In genomic region chr13:37477342-37477741, GRCm38 (mm10) we compare ENCODE assay signal across 9 mouse cellular contexts.
DNase-seq lines count a peak whose midpoint lies in the region; ATAC-seq and TF ChIP-seq lines count a peak whose summit lies in the region.
"Had no signal": no experiment of that assay in that cellular context is flagged by ENCODE, and none has a peak within 500 bp of the region (broad histone marks: within the 10 kb centered on the region; RNA-seq: fewer than 3 reads in every experiment).

No protein-coding gene starts in this region.

- no peak for TF ChIP-seq CTCF in ES-Bruce4 (IDR thresholded peaks at IDR 0.05; ENCODE audit: low read depth, low read length)
- no peak for TF ChIP-seq CTCF in liver, postnatal 0 days (IDR thresholded peaks at IDR 0.05; ENCODE audit: low read depth)

- H3K27ac ChIP-seq in heart, embryonic 13.5 days (replicated peaks): peak overlapping the region; percentile 44
- no peak overlapping the region; the same call in 1 of the 2 replicates for H3K27ac ChIP-seq in ES-Bruce4 (ENCODE audit: insufficient read depth, low read length)
- H3K27ac ChIP-seq in hindbrain, embryonic 12.5 days: no peak overlapping the region
- 0 out of 2 replicates have a peak overlapping the region, but pooled peaks have one; percentile 35 for H3K27ac ChIP-seq in liver, postnatal 0 days (ENCODE audit: low read depth)

- peaks cover 43% of the 10 kb centered on the region for H3K4me1 ChIP-seq in heart, embryonic 13.5 days
- H3K4me1 ChIP-seq in ES-Bruce4 (ENCODE audit: control insufficient read depth, insufficient read depth, low read length): no peaks in the 10 kb centered on the region
- H3K4me1 ChIP-seq in hindbrain, embryonic 12.5 days: peaks cover 15% of the 10 kb centered on the region
- peaks cover 27% of the 10 kb centered on the region for H3K4me1 ChIP-seq in liver, postnatal 0 days (ENCODE audit: insufficient read depth)

- no peak for DNase-seq in heart, adult 9 months (ENCODE audit: low spot score in 2 of 2)
- no peak for DNase-seq in liver, postnatal 0 days
- DNase-seq in right cerebral cortex, postnatal 10 days (ENCODE audit: low spot score in 2 of 2): no peak
- DNase-seq in right cerebral cortex, adult 2 months (ENCODE audit: low spot score in 2 of 2): no peak
- DNase-seq: adrenal gland, adult 8-10 months had no signal

- no peaks in the 10 kb centered on the region for H3K27me3 ChIP-seq in heart, embryonic 13.5 days (replicated peaks)
- no peaks in the 10 kb centered on the region for H3K27me3 ChIP-seq in ES-Bruce4 (ENCODE audit: control insufficient read depth, insufficient read depth, low read length, poor library complexity, severe bottlenecking)
- peaks cover 6% of the 10 kb centered on the region; the same call in 1 of the 2 replicates for H3K27me3 ChIP-seq in hindbrain, embryonic 12.5 days
- no peaks in the 10 kb centered on the region for H3K27me3 ChIP-seq in liver, postnatal 0 days (ENCODE audit: insufficient read depth, low read length)

- H3K36me3 ChIP-seq in heart, embryonic 13.5 days: no peaks in the 10 kb centered on the region
- H3K36me3 ChIP-seq in ES-Bruce4 (ENCODE audit: control insufficient read depth, insufficient read depth, low read length, poor library complexity, severe bottlenecking): no peaks in the 10 kb centered on the region
- H3K36me3 ChIP-seq in hindbrain, embryonic 12.5 days: no peaks in the 10 kb centered on the region
- H3K36me3 ChIP-seq in liver, postnatal 0 days (replicated peaks; ENCODE audit: insufficient read depth, low read length): no peaks in the 10 kb centered on the region

- peak overlapping the region; percentile 74 for H3K9ac ChIP-seq in heart, embryonic 13.5 days
- peak overlapping the region; percentile 12; the same call in 1 of the 2 replicates for H3K9ac ChIP-seq in ES-Bruce4 (ENCODE audit: low read depth, poor library complexity, severe bottlenecking)
- H3K9ac ChIP-seq in hindbrain, embryonic 12.5 days: no peak overlapping the region
- no peak overlapping the region for H3K9ac ChIP-seq in liver, postnatal 0 days (replicated peaks)

- ATAC-seq in heart, embryonic 13.5 days (ENCODE audit: extremely low read depth, insufficient number of reproducible peaks, low FRiP score, low TSS enrichment): no peak
- no peak for ATAC-seq in hindbrain, embryonic 12.5 days (ENCODE audit: low FRiP score)
- ATAC-seq in liver, postnatal 0 days: no peak
- ATAC-seq in monocyte, adult 5-6 weeks (replicated peaks; ENCODE audit: insufficient number of reproducible peaks, low FRiP score, low TSS enrichment, poor library complexity, severe bottlenecking): no peak

- WGBS in heart, embryonic 13.5 days: 25% methylated on average over 6 of the region's 6 CpGs
- whole genome bisulfite sequencing in hindbrain, embryonic 12.5 days: 25% methylated on average over 6 of the region's 6 CpGs
- 26% methylated on average over 6 of the region's 6 CpGs for WGBS in liver, postnatal 0 days (ENCODE audit: insufficient replicate concordance)

- peak overlapping the region; percentile 42 for H3K4me3 ChIP-seq in heart, embryonic 13.5 days
- H3K4me3 ChIP-seq in ES-Bruce4 (ENCODE audit: low read depth, low read length): no peak overlapping the region
- no peak overlapping the region for H3K4me3 ChIP-seq in hindbrain, embryonic 12.5 days
- no peak overlapping the region for H3K4me3 ChIP-seq in liver, postnatal 0 days (ENCODE audit: low read depth, low read length)

- peak overlapping the region; percentile 68 for H3K4me2 ChIP-seq in heart, embryonic 13.5 days
- peak overlapping the region; percentile 50 for H3K4me2 ChIP-seq in hindbrain, embryonic 12.5 days (replicated peaks)
- peak overlapping the region; percentile 66 for H3K4me2 ChIP-seq in liver, postnatal 0 days (ENCODE audit: low read depth, low read length)

- TF ChIP-seq POLR2A in ES-Bruce4 (IDR thresholded peaks at IDR 0.05; ENCODE audit: insufficient read depth, low read length): no peak

- H3K9me3 ChIP-seq in heart, embryonic 13.5 days: no peaks in the 10 kb centered on the region
- no peaks in the 10 kb centered on the region for H3K9me3 ChIP-seq in ES-Bruce4 (replicated peaks; ENCODE audit: control insufficient read depth, insufficient read depth, low read length, poor library complexity, severe bottlenecking)
- H3K9me3 ChIP-seq in hindbrain, embryonic 12.5 days (replicated peaks): no peaks in the 10 kb centered on the region
- H3K9me3 ChIP-seq in liver, postnatal 0 days (ENCODE audit: low read length): no peaks in the 10 kb centered on the region

- no peak for TF ChIP-seq EP300 in ES-Bruce4 (IDR thresholded peaks at IDR 0.05; ENCODE audit: insufficient read depth, low read depth, low read length)
- TF ChIP-seq EP300 in liver, postnatal 0 days (IDR thresholded peaks at IDR 0.05; ENCODE audit: low read depth): no peak

Comparison
In these comparisons a context has a peak if more than half of its experiments do, and no peak if none do; other contexts are left out.
1. H3K27ac ChIP-seq: peak in heart, embryonic 13.5 days (single experiment) and liver, postnatal 0 days (single experiment); none in ES-Bruce4 (single experiment) and hindbrain, embryonic 12.5 days (single experiment).
2. H3K9ac ChIP-seq: peak in heart, embryonic 13.5 days (single experiment) and ES-Bruce4 (single experiment); none in hindbrain, embryonic 12.5 days (single experiment) and liver, postnatal 0 days (single experiment).
3. Peak in every context shown above with its lines, with median percentiles within 50 percentile points of each other: H3K4me2 ChIP-seq.